Comparison of ENCODE assay signal across 27 mouse cellular contexts in genomic region chrX:101451147-101451546, GRCm38 (mm10). TPM values are rescaled to one million over a fixed set of nuclear protein-coding genes. Genes with fewer than 3 reads are reported as not detected.
DNase-seq lines count a peak whose midpoint lies in the region; ATAC-seq and TF ChIP-seq lines count a peak whose summit lies in the region.
"Had no signal": no experiment of that assay in that cellular context is flagged by ENCODE, and none has a peak within 500 bp of the region (broad histone marks: within the 10 kb centered on the region; RNA-seq: fewer than 3 reads in every experiment).

No protein-coding gene starts in this region.

- no peak overlapping the region for H3K9ac ChIP-seq in liver, adult 2 months (ENCODE audit: low read depth, low read length)
- H3K9ac ChIP-seq in liver, embryonic 11.5 days (ENCODE audit: low read depth, low read length) = no peak overlapping the region
- H3K9ac ChIP-seq: forebrain, embryonic 13.5 days; forebrain, postnatal 0 days; heart, embryonic 12.5 days; heart, embryonic 15.5 days; hindbrain, embryonic 13.5 days; intestine, embryonic 15.5 days had no signal

- TF ChIP-seq CTCF in liver, adult 2 months (IDR thresholded peaks at IDR 0.05; ENCODE audit: low read depth, low read length) = no peak
- no peak for TF ChIP-seq CTCF in bone marrow macrophage, adult 2 months (IDR thresholded peaks at IDR 0.05; ENCODE audit: low read depth, low read length)

- H3K79me2 ChIP-seq in liver, adult 2 months (ENCODE audit: control insufficient read depth, insufficient read depth, low read length) = no peaks in the 10 kb centered on the region

- H3K4me2 ChIP-seq in liver, embryonic 11.5 days = no peak overlapping the region
- H3K4me2 ChIP-seq: forebrain, embryonic 13.5 days; heart, embryonic 12.5 days; heart, embryonic 15.5 days; hindbrain, embryonic 13.5 days; intestine, embryonic 15.5 days had no signal

- H3K9me3 ChIP-seq in liver, embryonic 11.5 days (ENCODE audit: control insufficient read depth, low read length) = no peaks in the 10 kb centered on the region
- H3K9me3 ChIP-seq: forebrain, embryonic 10.5 days; forebrain, embryonic 13.5 days; heart, embryonic 12.5 days; heart, embryonic 15.5 days; hindbrain, embryonic 10.5 days; hindbrain, embryonic 13.5 days; intestine, embryonic 15.5 days had no signal

- no peak overlapping the region for H3K27ac ChIP-seq in liver, adult 2 months (replicated peaks; ENCODE audit: insufficient read depth, low read depth, low read length)
- H3K27ac ChIP-seq in liver, embryonic 11.5 days (ENCODE audit: low read depth, low read length) = no peak overlapping the region
- H3K27ac ChIP-seq in bone marrow macrophage, adult 2 months (ENCODE audit: insufficient read depth, low read depth, low read length) = peak overlapping the region; percentile 49; the same call in 1 of the 2 replicates
- H3K27ac ChIP-seq: forebrain, embryonic 10.5 days; forebrain, embryonic 13.5 days; heart, embryonic 15.5 days; hindbrain, embryonic 10.5 days; hindbrain, embryonic 13.5 days; intestine, embryonic 15.5 days had no signal

- peaks cover 12% of the 10 kb centered on the region for H3K36me3 ChIP-seq in liver, adult 2 months (ENCODE audit: control insufficient read depth, insufficient read depth, low read length)
- H3K36me3 ChIP-seq in liver, embryonic 11.5 days (ENCODE audit: control insufficient read depth, insufficient read depth, low read length) = peaks cover 3% of the 10 kb centered on the region; the same call in 1 of the 2 replicates
- H3K36me3 ChIP-seq: intestine, embryonic 15.5 days had no signal

- H3K27me3 ChIP-seq in liver, adult 2 months (ENCODE audit: control insufficient read depth, insufficient read depth, low read length) = no peaks in the 10 kb centered on the region
- H3K27me3 ChIP-seq in liver, embryonic 11.5 days (replicated peaks; ENCODE audit: control insufficient read depth, insufficient read depth, low read length) = no peaks in the 10 kb centered on the region; the same call in 1 of the 2 replicates
- H3K27me3 ChIP-seq: forebrain, embryonic 13.5 days; heart, embryonic 12.5 days; heart, embryonic 15.5 days; hindbrain, embryonic 13.5 days; intestine, embryonic 15.5 days had no signal

- H3K4me1 ChIP-seq in liver, adult 2 months (ENCODE audit: control insufficient read depth, insufficient read depth, low read length) = no peaks in the 10 kb centered on the region
- H3K4me1 ChIP-seq in liver, embryonic 11.5 days (replicated peaks; ENCODE audit: control insufficient read depth, insufficient read depth, low read length) = no peaks in the 10 kb centered on the region
- H3K4me1 ChIP-seq in bone marrow macrophage, adult 2 months (ENCODE audit: control insufficient read depth, insufficient read depth, low read length) = peaks cover 15% of the 10 kb centered on the region
- H3K4me1 ChIP-seq: forebrain, embryonic 10.5 days; forebrain, embryonic 13.5 days; heart, embryonic 12.5 days; heart, embryonic 15.5 days; hindbrain, embryonic 10.5 days; hindbrain, embryonic 13.5 days; intestine, embryonic 15.5 days had no signal

- DNase-seq in liver, adult 2 months (ENCODE audit: extremely low read depth, low read depth, low spot score) = peak; percentile 16
- no peak for DNase-seq in liver, embryonic 11.5 days (ENCODE audit: low spot score)
- DNase-seq in heart, adult 11 months = no peak
- no peak for DNase-seq in retina, embryonic 14.5 days (ENCODE audit: low spot score)
- no peak for DNase-seq in kidney, adult 18-20 months
- DNase-seq: adrenal gland, postnatal 14 days; cerebellum, adult 11-12 months; cerebellum, adult 8-10 months; cerebellum, postnatal 10 days; cerebellum, postnatal 36 days; forebrain, postnatal 0 days; gastrocnemius, postnatal 36 days; heart, adult 18-20 months; heart, postnatal 10 days; heart, postnatal 36 days had no signal

- 68% methylated on average over 1 of the region's 1 CpGs for WGBS in liver, adult 2 months
- WGBS in liver, embryonic 11.5 days = 55% methylated on average over 1 of the region's 1 CpGs

- ATAC-seq in liver, embryonic 11.5 days (replicated peaks; ENCODE audit: low FRiP score) = no peak
- ATAC-seq in megakaryocyte, adult 5-6 weeks (ENCODE audit: poor library complexity, severe bottlenecking) = peak; percentile 64
- ATAC-seq: activated CD4-positive, CD25-positive, alpha-beta regulatory T cell, adult 4 months; CD4-positive, CD25-positive, alpha-beta regulatory T cell, adult 4 months; forebrain, embryonic 13.5 days; forebrain, postnatal 0 days; hindbrain, embryonic 16.5 days; intestine, embryonic 15.5 days had no signal

- H3K4me3 ChIP-seq in liver, adult 2 months (ENCODE audit: insufficient read depth, low read depth, low read length) = no peak overlapping the region
- no peak overlapping the region for H3K4me3 ChIP-seq in liver, embryonic 11.5 days (ENCODE audit: low read depth, low read length)
- no peak overlapping the region for H3K4me3 ChIP-seq in bone marrow macrophage, adult 2 months (ENCODE audit: insufficient read depth, low read length)
- H3K4me3 ChIP-seq: forebrain, embryonic 10.5 days; forebrain, embryonic 13.5 days; heart, embryonic 12.5 days; heart, embryonic 15.5 days; hindbrain, embryonic 10.5 days; hindbrain, embryonic 13.5 days; intestine, embryonic 15.5 days had no signal

- no peak for TF ChIP-seq POLR2A in liver, adult 2 months (IDR thresholded peaks at IDR 0.05; ENCODE audit: extremely low read depth, insufficient read depth, low read length)
- TF ChIP-seq POLR2A in bone marrow macrophage, adult 2 months (IDR thresholded peaks at IDR 0.05; ENCODE audit: borderline replicate concordance, low read depth, low read length) = no peak

RNA-seq across cellular contexts. Expression of gene Itgb1bp2, which starts 2.3 kb away (rescaled TPM):
- total RNA-seq in liver, adult 2 months (2014; rRNA removed) = 0.40 and 1.2 TPM in 2 replicates
- 0.10 and 0.28 TPM in 2 replicates for polyA plus RNA-seq in liver, adult 2 months (2012; rRNA removed)
- polyA plus RNA-seq in liver, embryonic 11.5 days (2014; fragmentation: Nextera tagmentation; extraction: Ambion mirVana) = 1.6 and 2.9 TPM in 2 replicates
- polyA plus RNA-seq in bone marrow macrophage, adult 2 months (2012; ENCODE audit: insufficient read depth, insufficient read length, missing spikeins) = 1.2 TPM in 1 of 2 replicates, not detected in the other
- total RNA-seq in megakaryocyte, adult 5-6 weeks (2015) = 0.11 and 1.5 TPM in 2 replicates
- total RNA-seq in megakaryocyte, adult 5-6 weeks (2017) = 0.29 and 1.2 TPM in 2 replicates

RNA-seq across cellular contexts. Expression of gene Nono, which starts 22.0 kb away (rescaled TPM):
- total RNA-seq in liver, adult 2 months (2014; rRNA removed) = 76.9 and 83.3 TPM in 2 replicates
- 36.5 and 38.4 TPM in 2 replicates for polyA plus RNA-seq in liver, adult 2 months (2012; rRNA removed)
- 349 and 361 TPM in 2 replicates for polyA plus RNA-seq in liver, embryonic 11.5 days (2014; fragmentation: Nextera tagmentation; extraction: Ambion mirVana)
- 242 and 247 TPM in 2 replicates for polyA plus RNA-seq in bone marrow macrophage, adult 2 months (2012; ENCODE audit: insufficient read depth, insufficient read length, missing spikeins)
- total RNA-seq in megakaryocyte, adult 5-6 weeks (2015) = 190 and 195 TPM in 2 replicates
- 374 and 382 TPM in 2 replicates for total RNA-seq in megakaryocyte, adult 5-6 weeks (2017)

RNA-seq across cellular contexts. Expression of gene Zmym3, which starts 30.5 kb away (rescaled TPM):
- total RNA-seq in liver, adult 2 months (2014; rRNA removed) = 6.8 and 8.5 TPM in 2 replicates
- polyA plus RNA-seq in liver, adult 2 months (2012; rRNA removed) = 7.0 and 9.1 TPM in 2 replicates
- 14.6 and 14.8 TPM in 2 replicates for polyA plus RNA-seq in liver, embryonic 11.5 days (2014; fragmentation: Nextera tagmentation; extraction: Ambion mirVana)
- 34.3 and 41.8 TPM in 2 replicates for polyA plus RNA-seq in bone marrow macrophage, adult 2 months (2012; ENCODE audit: insufficient read depth, insufficient read length, missing spikeins)
- total RNA-seq in megakaryocyte, adult 5-6 weeks (2015) = 19.2 and 35.4 TPM in 2 replicates
- total RNA-seq in megakaryocyte, adult 5-6 weeks (2017) = 12.6 and 20.2 TPM in 2 replicates
